Mouse (Mus musculus) mouse embryonic stem cell (cell line): ENCODE measurements around the gene Cercam.
"Not testable (repeated sequence)": the region's sequence is repeated elsewhere in the genome, so short reads cannot be mapped to it uniquely, and the experiment has no call there.

Source experiments
- in situ Hi-C, 2 experiments: fragments of 300-500 bp; cut with MboI; formaldehyde crosslinking; loops; 1 replicate in 1 of 2; 3 replicates in 1 of 2; pipeline ENCODE4 v1.14.3; 2019 to 2020; ENCODE audit warnings: low sequenced_read_pairs in 2 of 2, low pct_unique_long_range_greater_than_20kb in 1 of 2, mixed read lengths in 1 of 2; ENCODE audit not compliant: unreplicated experiment in 1 of 2

The Cercam gene

DNA sequence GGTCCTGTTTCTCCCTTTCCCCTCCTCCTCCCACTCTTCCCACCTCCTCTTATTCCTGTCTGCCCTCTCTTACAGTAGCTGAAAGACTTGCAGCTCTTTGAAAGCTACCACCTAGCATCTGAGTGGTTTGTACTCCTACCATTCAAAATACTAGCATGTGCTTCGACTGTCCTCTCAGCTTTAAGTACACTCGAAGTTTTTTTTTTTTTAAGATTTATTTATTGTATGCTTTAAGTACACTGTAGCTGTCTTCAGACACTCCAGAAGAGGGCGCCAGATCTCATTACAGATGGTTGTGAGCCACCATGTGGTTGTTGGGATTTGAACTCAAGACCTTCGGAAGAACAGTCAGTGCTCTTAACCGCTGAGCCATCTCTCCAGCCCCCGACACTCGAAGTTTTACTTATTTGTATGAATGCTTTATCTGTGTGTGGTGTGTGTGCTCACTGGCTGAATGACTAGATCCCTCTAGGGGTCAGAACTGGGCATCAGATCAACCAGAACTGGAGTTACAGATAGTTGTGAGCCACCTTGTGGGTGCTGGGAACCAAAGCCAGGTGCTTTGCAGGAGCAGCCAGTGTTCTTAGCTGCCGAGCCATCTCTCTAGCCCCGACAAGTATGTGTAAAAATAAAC, 17.8 kb downstream of the Cercam start:
- in situ Hi-C loops = not testable (repeated sequence)

DNA sequence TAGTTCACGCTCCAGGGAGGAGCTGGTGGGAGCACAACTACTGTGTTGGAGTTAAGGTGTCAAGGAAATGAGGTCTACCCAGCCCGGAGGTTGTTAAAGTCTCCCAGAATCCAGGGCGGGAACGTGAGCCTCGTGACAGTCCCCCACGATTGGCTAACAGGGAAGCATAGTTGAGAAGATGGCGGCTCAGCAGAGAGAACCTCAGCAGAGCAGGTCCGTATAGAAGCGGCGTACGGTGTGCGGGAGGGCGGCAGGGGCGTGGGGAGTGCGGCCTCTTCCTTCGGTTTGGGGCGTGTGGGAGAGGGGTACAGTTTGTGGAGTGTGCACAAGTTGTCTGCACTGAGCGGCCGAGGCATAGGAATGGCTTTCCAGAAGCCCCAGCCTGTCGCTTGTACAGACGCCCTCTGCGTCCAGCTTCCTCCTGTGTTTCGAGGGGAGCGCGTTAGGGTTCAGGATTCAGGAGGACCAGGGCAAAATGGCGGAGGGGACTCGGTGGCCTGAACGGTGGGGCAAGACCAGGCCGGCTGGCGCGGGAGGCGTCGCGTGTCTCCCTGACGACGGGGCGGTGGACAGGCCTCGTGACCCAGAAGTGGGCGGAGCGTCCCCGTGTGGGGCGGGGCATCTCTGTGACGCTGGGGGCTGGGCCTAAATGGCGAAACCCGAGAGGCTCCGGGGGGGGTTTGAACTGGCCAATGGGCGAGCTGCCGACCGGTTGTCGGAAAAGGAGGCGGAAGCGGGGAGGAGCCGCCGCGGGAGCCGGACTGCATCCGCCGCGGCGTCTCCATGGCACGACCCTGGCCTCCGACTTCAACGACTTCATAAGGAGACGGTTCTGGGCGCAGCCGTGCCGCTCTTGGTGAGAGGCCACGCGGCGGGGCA, 20.3 kb downstream of the Cercam start, which contains the start of gene Odf2:
Odf2 (plus strand) TSS at position 156 of the 879 bp plus-strand sequence.
- in situ Hi-C loops = no loop called here

- in situ Hi-C loops = loop anchor here in 1 of 2 experiments (10.0 kb wide), 1 partner anchor 415 kb away; no protein-coding TSS in a partner anchor
These were observed 21.2 kb downstream of the Cercam start for GRCm38 (mm10) chr2:29889991-29890833.

DNA sequence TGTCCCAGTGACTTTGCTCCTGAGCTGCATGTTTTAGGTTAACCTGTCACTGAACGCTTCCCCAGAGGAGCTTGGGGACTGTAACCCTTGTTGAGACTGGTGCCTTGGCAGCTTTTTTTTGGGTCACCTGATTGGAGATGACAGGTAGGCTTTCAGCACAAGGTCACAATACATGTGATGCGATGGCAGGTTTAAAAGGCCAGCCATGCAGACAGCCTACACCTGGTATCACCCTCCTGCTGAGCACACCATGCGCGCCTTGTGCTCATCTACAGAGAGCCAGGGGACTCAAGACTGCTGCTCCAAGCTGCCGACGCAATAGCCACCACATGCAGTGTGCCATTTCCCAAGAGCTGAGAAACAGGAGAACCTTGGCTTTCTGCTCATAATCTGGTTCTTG, 22.8 kb downstream of the Cercam start:
- in situ Hi-C loops = loop anchor here in 1 of 2 experiments (10.0 kb wide), 1 partner anchor 413 kb away; no protein-coding TSS in a partner anchor

DNA sequence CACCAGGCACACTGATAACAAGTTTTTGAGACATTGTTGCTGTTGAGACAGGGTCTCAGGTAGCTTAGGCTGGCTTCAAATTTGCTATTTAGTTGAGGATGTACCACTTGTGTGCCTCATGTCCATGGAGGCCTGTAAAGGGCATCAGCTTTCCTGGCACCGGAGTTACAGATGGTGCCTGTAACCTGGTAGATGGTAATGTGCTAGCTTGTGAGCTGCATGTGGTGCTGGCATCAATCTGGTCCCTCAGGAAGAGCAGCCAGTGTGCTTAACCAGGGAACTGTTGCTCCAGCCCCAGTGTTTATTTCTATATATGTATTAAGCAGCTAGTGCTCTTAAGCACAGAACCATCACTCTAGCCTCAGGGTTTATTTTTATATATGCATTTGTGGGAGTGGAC, 27.1 kb downstream of the Cercam start:
- in situ Hi-C loops = loop anchor here in 1 of 2 experiments (10.0 kb wide), 1 partner anchor 409 kb away; no protein-coding TSS in a partner anchor

GRCm38 (mm10) chr2:29897366-29897765, 28.4 kb downstream of the Cercam start:
- in situ Hi-C loops = loop anchor here in 1 of 2 experiments (10.0 kb wide), 1 partner anchor 407 kb away; no protein-coding TSS in a partner anchor

DNA sequence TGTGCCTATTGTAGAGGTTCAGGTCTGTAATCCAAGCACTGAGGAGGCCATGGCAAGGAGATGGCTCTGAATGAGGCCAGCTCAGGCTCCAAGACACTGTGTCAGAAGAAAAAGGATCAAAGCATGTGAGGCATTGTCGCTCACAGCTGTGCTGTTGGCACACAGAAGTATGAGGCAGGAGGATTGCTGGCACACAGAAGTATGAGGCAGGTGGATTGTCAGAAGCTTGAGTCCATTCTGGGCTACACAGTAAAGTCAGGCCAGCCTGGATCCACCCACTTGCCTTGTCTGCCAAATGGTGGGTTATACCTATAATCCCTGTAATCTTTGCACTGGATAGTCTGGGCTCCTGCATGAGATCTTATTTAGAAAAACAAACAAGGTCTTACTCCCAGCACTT, 29.1 kb downstream of the Cercam start:
- in situ Hi-C loops = loop anchor here in 1 of 2 experiments (10.0 kb wide), 1 partner anchor 407 kb away; no protein-coding TSS in a partner anchor

DNA sequence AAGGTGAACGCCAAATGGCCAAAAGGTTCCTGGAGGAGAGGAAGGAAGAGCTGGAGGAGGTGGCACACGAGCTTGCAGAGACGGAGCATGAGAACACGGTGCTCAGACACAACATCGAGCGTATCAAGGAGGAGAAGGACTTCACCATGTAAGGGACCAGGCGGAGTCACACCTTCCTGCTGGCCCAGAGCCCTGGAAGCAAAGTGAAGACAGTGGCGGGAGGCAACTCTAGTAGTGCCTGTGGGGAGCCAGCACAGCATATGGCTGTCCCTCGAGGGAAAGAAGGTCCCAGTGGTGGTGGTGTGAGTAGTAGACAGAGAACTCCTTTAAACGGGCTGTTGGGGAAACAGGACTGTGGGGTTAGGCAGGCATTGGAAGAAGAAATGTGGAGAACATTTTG, 33.2 kb downstream of the Cercam start:
- in situ Hi-C loops = loop anchor here in 1 of 2 experiments (25.0 kb wide), 2 partner anchors 110 to 740 kb away; no protein-coding TSS in a partner anchor

GRCm38 (mm10) chr2:29908171-29908570, 39.2 kb downstream of the Cercam start:
- in situ Hi-C loops = loop anchor here in 1 of 2 experiments (25.0 kb wide), 2 partner anchors 104 to 746 kb away; no protein-coding TSS in a partner anchor

- in situ Hi-C loops = loop anchor here in 1 of 2 experiments (25.0 kb wide), 2 partner anchors 102 to 748 kb away; no protein-coding TSS in a partner anchor
These were observed 41.1 kb downstream of the Cercam start for GRCm38 (mm10) chr2:29910042-29910441.

DNA sequence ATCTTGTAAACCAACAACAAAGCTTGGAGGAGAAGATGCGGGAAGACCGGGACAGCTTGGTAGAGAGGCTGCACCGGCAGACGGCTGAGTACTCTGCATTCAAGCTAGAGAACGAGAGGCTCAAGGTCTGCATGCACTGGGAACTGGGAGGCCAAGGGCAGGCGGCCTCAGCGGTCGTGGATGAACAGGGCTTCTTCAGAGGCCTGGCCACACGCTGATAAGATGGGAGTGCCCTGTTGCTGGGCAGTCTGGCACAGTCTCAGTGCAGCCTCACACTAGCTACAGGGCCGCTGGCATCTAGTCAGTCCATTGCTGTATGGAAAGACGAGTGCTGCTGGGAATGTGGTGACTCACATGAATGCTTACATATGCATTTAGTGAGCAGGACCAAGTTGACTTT, 48.7 kb downstream of the Cercam start:
- in situ Hi-C loops = loop anchor here in 1 of 2 experiments (25.0 kb wide), 2 partner anchors 95 to 755 kb away; no protein-coding TSS in a partner anchor

DNA sequence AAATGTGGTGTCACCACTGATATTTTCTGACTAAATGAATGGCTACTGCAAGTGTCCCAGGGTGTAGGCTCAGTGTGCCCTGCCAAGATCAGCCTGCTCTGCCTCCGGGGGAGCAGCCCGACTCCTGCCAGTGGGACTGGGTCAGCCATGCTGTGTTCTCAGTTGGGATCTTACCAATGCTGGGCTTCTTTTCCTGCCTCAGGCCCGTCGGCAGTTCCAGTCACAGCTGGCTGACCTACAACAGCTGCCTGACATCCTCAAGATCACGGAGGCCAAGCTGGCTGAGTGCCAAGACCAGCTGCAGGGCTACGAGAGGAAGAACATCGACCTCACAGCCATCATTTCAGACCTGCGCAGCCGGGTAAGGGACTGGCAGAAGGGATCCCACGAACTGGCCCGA, 53.0 kb downstream of the Cercam start:
- in situ Hi-C loops = loop anchor here in 1 of 2 experiments (25.0 kb wide), 2 partner anchors 90 to 760 kb away; no protein-coding TSS in a partner anchor

GRCm38 (mm10) chr2:29926542-29926941, 57.6 kb downstream of the Cercam start:
- in situ Hi-C loops = no loop called here

GRCm38 (mm10) chr2:29930506-29930905, 61.5 kb downstream of the Cercam start:
- in situ Hi-C loops = no loop called here

DNA sequence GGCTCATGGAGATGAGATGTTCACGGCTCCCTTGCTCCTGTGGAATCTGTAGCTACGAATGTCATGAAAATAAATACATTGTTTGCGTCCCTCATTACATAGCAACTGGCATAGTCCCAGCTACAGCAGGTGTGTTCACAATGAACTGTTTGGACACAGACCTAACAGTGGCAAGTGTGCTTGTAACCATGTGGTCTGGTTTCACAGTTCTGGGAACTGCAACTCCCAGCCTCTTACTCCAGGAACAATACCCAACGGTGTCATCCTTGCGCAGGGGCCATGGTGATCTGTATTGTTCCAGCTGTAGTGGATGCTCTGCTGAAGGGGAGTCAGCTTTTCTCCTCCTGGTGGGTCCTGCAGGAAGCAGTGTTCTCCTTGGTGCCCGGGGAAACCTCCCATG, 62.2 kb downstream of the Cercam start:
- in situ Hi-C loops = no loop called here
